1 mouse cellular context compared by ENCODE assay signal in genomic region chr16:92247700-92248099, GRCm38 (mm10).
TF ChIP-seq lines count a peak whose summit lies in the region.

No protein-coding gene starts in this region.

TF ChIP-seq in myocyte, 11 proteins besides CTCF, POLR2A, EP300 and RAD21 (continued from another document):
- TF ChIP-seq CEBPB (IDR thresholded peaks at IDR 0.05; ENCODE audit: insufficient read depth, poor library complexity, severe bottlenecking): no peak
- TF ChIP-seq TCF12 (IDR thresholded peaks at IDR 0.05; ENCODE audit: insufficient read depth, poor library complexity, severe bottlenecking): no peak
- TF ChIP-seq POLR2AphosphoS2 (IDR thresholded peaks at IDR 0.05; ENCODE audit: insufficient read length, low read depth): no peak
- no peak for TF ChIP-seq MAX (IDR thresholded peaks at IDR 0.05; ENCODE audit: low read depth)
- TF ChIP-seq SRF (IDR thresholded peaks at IDR 0.05; ENCODE audit: control insufficient read depth, insufficient read length, low read depth): no peak
